In genomic region chr11:100413541-100413940, GRCm38 (mm10) we compare ENCODE assay signal across 8 mouse cellular contexts. TPM values are rescaled to one million over a fixed set of nuclear protein-coding genes. Genes with fewer than 3 reads are reported as not detected.
DNase-seq lines count a peak whose midpoint lies in the region; ATAC-seq lines count a peak whose summit lies in the region.
"Had no signal": no experiment of that assay in that cellular context is flagged by ENCODE, and none has a peak within 500 bp of the region (broad histone marks: within the 10 kb centered on the region; RNA-seq: fewer than 3 reads in every experiment).

No protein-coding gene starts in this region.

- H3K4me3 ChIP-seq in lung, embryonic 16.5 days (ENCODE audit: low read length) = peak overlapping the region; percentile 84
- peak overlapping the region; percentile 78 for H3K4me3 ChIP-seq in forebrain, embryonic 15.5 days
- H3K4me3 ChIP-seq in limb, embryonic 12.5 days (replicated peaks) = peak overlapping the region; percentile 77
- peak overlapping the region; percentile 67 for H3K4me3 ChIP-seq in stomach, embryonic 14.5 days (ENCODE audit: low read depth, low read length)

- peak overlapping the region; percentile 91 for H3K9ac ChIP-seq in lung, embryonic 16.5 days (ENCODE audit: low read length)
- H3K9ac ChIP-seq in forebrain, embryonic 15.5 days (replicated peaks) = peak overlapping the region; percentile 76; the same call in 1 of the 2 replicates
- H3K9ac ChIP-seq in limb, embryonic 12.5 days (replicated peaks) = peak overlapping the region; percentile 87
- H3K9ac ChIP-seq in stomach, embryonic 14.5 days (replicated peaks; ENCODE audit: low read depth, low read length) = peak overlapping the region; percentile 72

- H3K27ac ChIP-seq in lung, embryonic 16.5 days (ENCODE audit: low read length) = peak overlapping the region; percentile 97; the same call in 1 of the 2 replicates
- no peak overlapping the region for H3K27ac ChIP-seq in forebrain, embryonic 15.5 days (replicated peaks)
- peak overlapping the region; percentile 97 for H3K27ac ChIP-seq in limb, embryonic 12.5 days
- H3K27ac ChIP-seq in stomach, embryonic 14.5 days (ENCODE audit: low read length) = peak overlapping the region; percentile 41; the same call in 1 of the 2 replicates

- H3K27me3 ChIP-seq in lung, embryonic 16.5 days (ENCODE audit: control insufficient read depth, insufficient read depth, low read depth, low read length) = no peaks in the 10 kb centered on the region
- H3K27me3 ChIP-seq in forebrain, embryonic 15.5 days = peaks cover 14% of the 10 kb centered on the region; the same call in 1 of the 2 replicates
- H3K27me3 ChIP-seq in limb, embryonic 12.5 days = no peaks in the 10 kb centered on the region
- H3K27me3 ChIP-seq in stomach, embryonic 14.5 days (ENCODE audit: control insufficient read depth, insufficient read depth, low read length) = no peaks in the 10 kb centered on the region

- no peak for DNase-seq in lung, postnatal 10 days
- DNase-seq in urinary bladder, postnatal 14 days (ENCODE audit: low spot score) = no peak
- no peak for DNase-seq in testis, postnatal 10 days (ENCODE audit: low spot score)
- DNase-seq: gastrocnemius, postnatal 25 days had no signal

- no peaks in the 10 kb centered on the region for H3K9me3 ChIP-seq in lung, embryonic 16.5 days (ENCODE audit: control insufficient read depth, low read length)
- H3K9me3 ChIP-seq in forebrain, embryonic 15.5 days = no peaks in the 10 kb centered on the region
- no peaks in the 10 kb centered on the region for H3K9me3 ChIP-seq in limb, embryonic 12.5 days
- H3K9me3 ChIP-seq in stomach, embryonic 14.5 days (ENCODE audit: control insufficient read depth, low read depth, low read length) = no peaks in the 10 kb centered on the region

- ATAC-seq in lung, embryonic 16.5 days (ENCODE audit: low read depth) = no peak
- no peak for ATAC-seq in forebrain, embryonic 15.5 days (replicated peaks)
- no peak for ATAC-seq in limb, embryonic 12.5 days (ENCODE audit: insufficient number of reproducible peaks, insufficient read depth, low FRiP score, low TSS enrichment, low read depth)
- no peak for ATAC-seq in stomach, embryonic 14.5 days (ENCODE audit: insufficient number of reproducible peaks, insufficient read depth, low FRiP score, low read depth)

- WGBS in lung, embryonic 16.5 days = 49% methylated on average over 11 of the region's 11 CpGs
- whole genome bisulfite sequencing in forebrain, embryonic 15.5 days = 82% methylated on average over 11 of the region's 11 CpGs
- 60% methylated on average over 10 of the region's 11 CpGs for WGBS in limb, embryonic 12.5 days
- 56% methylated on average over 11 of the region's 11 CpGs for WGBS in stomach, embryonic 14.5 days

- peaks cover 38% of the 10 kb centered on the region for H3K4me1 ChIP-seq in lung, embryonic 16.5 days (replicated peaks; ENCODE audit: control insufficient read depth, insufficient read depth, low read length)
- H3K4me1 ChIP-seq in forebrain, embryonic 15.5 days = peaks cover 24% of the 10 kb centered on the region
- H3K4me1 ChIP-seq in limb, embryonic 12.5 days (replicated peaks) = peaks cover 44% of the 10 kb centered on the region
- H3K4me1 ChIP-seq in stomach, embryonic 14.5 days (ENCODE audit: control insufficient read depth, insufficient read depth, low read length) = peaks cover 38% of the 10 kb centered on the region

- H3K36me3 ChIP-seq in lung, embryonic 16.5 days (ENCODE audit: control insufficient read depth, insufficient read depth, low read length) = peaks cover 11% of the 10 kb centered on the region
- H3K36me3 ChIP-seq in forebrain, embryonic 15.5 days = no peaks in the 10 kb centered on the region
- peaks cover 34% of the 10 kb centered on the region for H3K36me3 ChIP-seq in limb, embryonic 12.5 days
- H3K36me3 ChIP-seq in stomach, embryonic 14.5 days (ENCODE audit: control insufficient read depth, insufficient read depth, low read length) = peaks cover 15% of the 10 kb centered on the region

- H3K4me2 ChIP-seq in lung, embryonic 16.5 days (ENCODE audit: low read depth, low read length) = peak overlapping the region; percentile 79
- peak overlapping the region; percentile 78 for H3K4me2 ChIP-seq in forebrain, embryonic 15.5 days (replicated peaks)
- H3K4me2 ChIP-seq in limb, embryonic 12.5 days = peak overlapping the region; percentile 86
- H3K4me2 ChIP-seq in stomach, embryonic 14.5 days (replicated peaks; ENCODE audit: low read depth, low read length) = peak overlapping the region; percentile 79

RNA-seq across cellular contexts. Expression of gene P3h4, which starts 1.1 kb away (rescaled TPM):
- 68.3 and 68.8 TPM in 2 replicates for polyA plus RNA-seq in lung, embryonic 16.5 days (2015; fragmentation: Nextera tagmentation; extraction: Ambion mirVana)
- polyA plus RNA-seq in forebrain, embryonic 15.5 days (2015; fragmentation: Nextera tagmentation; extraction: Ambion mirVana) = 13.5 and 14.4 TPM in 2 replicates
- 54.3 and 58.3 TPM in 2 replicates for polyA plus RNA-seq in limb, embryonic 12.5 days (2016; fragmentation: Nextera tagmentation; extraction: Ambion mirVana)
- 68.0 and 68.9 TPM in 2 replicates for polyA plus RNA-seq in stomach, embryonic 14.5 days (2014; fragmentation: Nextera tagmentation; extraction: Ambion mirVana)

RNA-seq across cellular contexts. Expression of gene Fkbp10, which starts 2.0 kb away (rescaled TPM):
- 148 and 152 TPM in 2 replicates for polyA plus RNA-seq in lung, embryonic 16.5 days (2015; fragmentation: Nextera tagmentation; extraction: Ambion mirVana)
- 16.9 and 17.3 TPM in 2 replicates for polyA plus RNA-seq in forebrain, embryonic 15.5 days (2015; fragmentation: Nextera tagmentation; extraction: Ambion mirVana)
- 101 and 118 TPM in 2 replicates for polyA plus RNA-seq in limb, embryonic 12.5 days (2016; fragmentation: Nextera tagmentation; extraction: Ambion mirVana)
- 106 and 108 TPM in 2 replicates for polyA plus RNA-seq in stomach, embryonic 14.5 days (2014; fragmentation: Nextera tagmentation; extraction: Ambion mirVana)

RNA-seq across cellular contexts. Expression of gene Jup, which starts 16.0 kb away (rescaled TPM):
- 165 and 167 TPM in 2 replicates for polyA plus RNA-seq in lung, embryonic 16.5 days (2015; fragmentation: Nextera tagmentation; extraction: Ambion mirVana)
- 51.4 and 55.4 TPM in 2 replicates for polyA plus RNA-seq in forebrain, embryonic 15.5 days (2015; fragmentation: Nextera tagmentation; extraction: Ambion mirVana)
- polyA plus RNA-seq in limb, embryonic 12.5 days (2016; fragmentation: Nextera tagmentation; extraction: Ambion mirVana) = 44.1 and 49.3 TPM in 2 replicates
- polyA plus RNA-seq in stomach, embryonic 14.5 days (2014; fragmentation: Nextera tagmentation; extraction: Ambion mirVana) = 131 and 139 TPM in 2 replicates

RNA-seq across cellular contexts. Expression of gene Nt5c3b, which starts 28.1 kb away (rescaled TPM):
- polyA plus RNA-seq in lung, embryonic 16.5 days (2015; fragmentation: Nextera tagmentation; extraction: Ambion mirVana) = 126 and 129 TPM in 2 replicates
- 103 and 112 TPM in 2 replicates for polyA plus RNA-seq in forebrain, embryonic 15.5 days (2015; fragmentation: Nextera tagmentation; extraction: Ambion mirVana)
- polyA plus RNA-seq in limb, embryonic 12.5 days (2016; fragmentation: Nextera tagmentation; extraction: Ambion mirVana) = 173 and 183 TPM in 2 replicates
- 121 and 126 TPM in 2 replicates for polyA plus RNA-seq in stomach, embryonic 14.5 days (2014; fragmentation: Nextera tagmentation; extraction: Ambion mirVana)

RNA-seq across cellular contexts. Expression of gene Klhl10, which starts 28.2 kb away (rescaled TPM):
- polyA plus RNA-seq in lung, embryonic 16.5 days (2015; fragmentation: Nextera tagmentation; extraction: Ambion mirVana) = 0.60 and 0.73 TPM in 2 replicates
- 0.67 and 0.69 TPM in 2 replicates for polyA plus RNA-seq in forebrain, embryonic 15.5 days (2015; fragmentation: Nextera tagmentation; extraction: Ambion mirVana)
- 1.0 and 1.1 TPM in 2 replicates for polyA plus RNA-seq in limb, embryonic 12.5 days (2016; fragmentation: Nextera tagmentation; extraction: Ambion mirVana)
- polyA plus RNA-seq in stomach, embryonic 14.5 days (2014; fragmentation: Nextera tagmentation; extraction: Ambion mirVana) = 0.52 and 0.64 TPM in 2 replicates
